Mouse (Mus musculus) G1E (cell line): ENCODE data around the gene Sorbs1.

Source experiments
- CTCF ChIP-seq: IDR thresholded peaks from 2 replicates; pipeline ENCODE4 v1.5.1; 2012; ENCODE audit warnings: low read depth, low read length, inconsistent platforms, mixed read lengths
- TAL1 ChIP-seq: conservative IDR thresholded peaks from 2 replicates; pipeline ENCODE4 v1.6.1; 2012; ENCODE audit warnings: low read depth, low read length, inconsistent platforms, mixed read lengths

DNA sequence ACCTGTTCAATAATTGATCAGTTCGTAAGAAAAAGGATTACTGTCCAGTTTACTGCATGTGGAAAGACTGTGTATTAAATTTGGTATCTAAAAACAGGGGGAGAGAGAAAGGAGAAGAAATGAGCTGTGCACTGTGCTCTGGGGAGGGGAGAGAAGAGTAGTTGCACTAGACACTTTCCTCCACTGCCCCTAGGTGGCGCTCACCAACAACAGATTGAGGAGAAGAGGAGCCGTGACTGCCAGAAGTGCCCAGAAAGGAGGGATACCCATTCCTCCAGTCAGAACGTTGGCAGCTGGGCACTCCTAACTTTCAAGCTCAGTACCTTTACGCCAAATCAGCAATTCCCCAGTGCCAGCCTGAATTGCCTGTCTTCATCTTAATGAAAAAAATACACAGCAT is 170.6 kb downstream of the Sorbs1 start:
- TF ChIP-seq TAL1 (no peak), CTCF (peak; percentile 86)
